Mouse (Mus musculus) liver, embryonic 15.5 days (tissue): ENCODE data around the gene Nr0b2. TPM values are rescaled to one million over a fixed set of nuclear protein-coding genes. Genes with fewer than 3 reads are reported as not detected.

Experiments used
- microRNA-seq: library from miRNA; unstranded; fragments of <30 nt; microRNA quantifications from one replicate; pipeline ENCODE4, GENCODE M21; 2016
- polyA plus RNA-seq: library from polyadenylated mRNA; unstranded; fragments of >200 nt; fragmentation: Nextera tagmentation; extraction: Ambion mirVana; gene quantifications from 2 replicates; pipeline ENCODE4 v1.2.1, GENCODE M21; 2015

The Nr0b2 gene
- polyA plus RNA-seq, 1 experiment from 2014 or later = 0.97 TPM

Small RNA genes lying within 50 kb of the gene (microRNA-seq; reads per million reads assigned to microRNA genes)
- gene Gm23158 = not detected

Other genes with a start within 250 kb of the Nr0b2 start
- 8.1 and 8.5 TPM in 2 replicates for gene Wdtc1, start 199.9 kb upstream of the Nr0b2 start, polyA plus RNA-seq
- gene Slc9a1, start 183.7 kb upstream of the Nr0b2 start, polyA plus RNA-seq = 2.9 and 3.0 TPM in 2 replicates
- 0.15 and 0.21 TPM in 2 replicates for gene Tent5b, start 73.2 kb upstream of the Nr0b2 start, polyA plus RNA-seq
- gene Trnp1, start 54.8 kb upstream of the Nr0b2 start, polyA plus RNA-seq = 0.06 TPM in 1 of 2 replicates, not detected in the other
- gene Kdf1, start 34.4 kb upstream of the Nr0b2 start, polyA plus RNA-seq = 1.0 and 1.5 TPM in 2 replicates
- 116 TPM in 2 replicates for gene Nudc, start 7.4 kb upstream of the Nr0b2 start, polyA plus RNA-seq
- 3.8 and 4.9 TPM in 2 replicates for gene Gpatch3, start 21.4 kb downstream of the Nr0b2 start, polyA plus RNA-seq
- 8.6 and 10.8 TPM in 2 replicates for gene Gpn2, start 31.0 kb downstream of the Nr0b2 start, polyA plus RNA-seq
- gene Sfn, start 48.8 kb downstream of the Nr0b2 start, polyA plus RNA-seq = 0.47 and 0.69 TPM in 2 replicates
- gene Zdhhc18, start 96.8 kb downstream of the Nr0b2 start, polyA plus RNA-seq = 1.2 and 1.9 TPM in 2 replicates
- 5.5 and 6.3 TPM in 2 replicates for gene Pigv, start 119.3 kb downstream of the Nr0b2 start, polyA plus RNA-seq
- 7.6 and 9.3 TPM in 2 replicates for gene Arid1a, start 203.4 kb downstream of the Nr0b2 start, polyA plus RNA-seq